27 mouse cellular contexts compared by ENCODE assay signal in genomic region chr3:62725947-62726346, GRCm38 (mm10).
A peak's percentile ranks its signal among the peaks of the same experiment; 100 is the strongest.
DNase-seq lines count a peak whose midpoint lies in the region; ATAC-seq and TF ChIP-seq lines count a peak whose summit lies in the region.
"Had no signal": no experiment of that assay in that cellular context is flagged by ENCODE, and none has a peak within 500 bp of the region (broad histone marks: within the 10 kb centered on the region; RNA-seq: fewer than 3 reads in every experiment).

No protein-coding gene starts in this region.

- 55% methylated on average over 8 of the region's 8 CpGs for WGBS in hindbrain, embryonic 16.5 days
- WGBS in hindbrain, postnatal 0 days = 62% methylated on average over 8 of the region's 8 CpGs
- 16% methylated on average over 8 of the region's 8 CpGs for WGBS in forebrain, postnatal 0 days

- ATAC-seq in hindbrain, embryonic 16.5 days = peak; percentile 20; the same call in 1 of the 2 replicates
- no peak for ATAC-seq in hindbrain, postnatal 0 days
- ATAC-seq in forebrain, postnatal 0 days = peak; percentile 92
- ATAC-seq: intestine, embryonic 16.5 days; Patski had no signal

- H3K9ac ChIP-seq in hindbrain, embryonic 16.5 days (ENCODE audit: low read depth, low read length) = no peak overlapping the region
- H3K9ac ChIP-seq in hindbrain, postnatal 0 days (replicated peaks; ENCODE audit: low read length) = no peak overlapping the region
- H3K9ac ChIP-seq in forebrain, postnatal 0 days = no peak overlapping the region
- H3K9ac ChIP-seq: embryonic facial prominence, embryonic 15.5 days; heart, embryonic 12.5 days; hindbrain, embryonic 15.5 days; midbrain, embryonic 12.5 days had no signal

- H3K27ac ChIP-seq in hindbrain, embryonic 16.5 days (ENCODE audit: low read depth, low read length) = no peak overlapping the region
- no peak overlapping the region for H3K27ac ChIP-seq in hindbrain, postnatal 0 days
- H3K27ac ChIP-seq in forebrain, postnatal 0 days (ENCODE audit: low read depth, low read length) = peak overlapping the region; percentile 35; the same call in 1 of the 2 replicates
- H3K27ac ChIP-seq: embryonic facial prominence, embryonic 15.5 days; hindbrain, embryonic 15.5 days; layer of hippocampus, adult 2 months; midbrain, embryonic 12.5 days had no signal

- no peaks in the 10 kb centered on the region for H3K27me3 ChIP-seq in hindbrain, embryonic 16.5 days (replicated peaks; ENCODE audit: control insufficient read depth, insufficient read depth, low read length)
- H3K27me3 ChIP-seq in hindbrain, postnatal 0 days (ENCODE audit: insufficient read depth, low read length) = no peaks in the 10 kb centered on the region
- no peaks in the 10 kb centered on the region for H3K27me3 ChIP-seq in forebrain, postnatal 0 days (ENCODE audit: insufficient read depth, low read length)
- H3K27me3 ChIP-seq: CH12.LX; embryonic facial prominence, embryonic 15.5 days; heart, embryonic 12.5 days; hindbrain, embryonic 15.5 days; midbrain, embryonic 12.5 days had no signal

- no peaks in the 10 kb centered on the region for H3K36me3 ChIP-seq in hindbrain, embryonic 16.5 days (ENCODE audit: control insufficient read depth, insufficient read depth, low read length)
- no peaks in the 10 kb centered on the region for H3K36me3 ChIP-seq in hindbrain, postnatal 0 days (ENCODE audit: insufficient read depth, low read length)
- H3K36me3 ChIP-seq in forebrain, postnatal 0 days (ENCODE audit: insufficient read depth) = no peaks in the 10 kb centered on the region
- H3K36me3 ChIP-seq: embryonic facial prominence, embryonic 15.5 days; G1E; heart, embryonic 12.5 days; hindbrain, embryonic 15.5 days; midbrain, embryonic 12.5 days had no signal

- TF ChIP-seq CTCF in hindbrain, postnatal 0 days (IDR thresholded peaks at IDR 0.05; ENCODE audit: low read depth) = no peak
- no peak for TF ChIP-seq CTCF in forebrain, postnatal 0 days (IDR thresholded peaks at IDR 0.05; ENCODE audit: low read depth)

- H3K4me1 ChIP-seq in hindbrain, embryonic 16.5 days (ENCODE audit: control insufficient read depth, insufficient read depth, low read depth, low read length) = no peaks in the 10 kb centered on the region
- H3K4me1 ChIP-seq in hindbrain, postnatal 0 days (ENCODE audit: insufficient read depth, low read length) = no peaks in the 10 kb centered on the region
- H3K4me1 ChIP-seq in forebrain, postnatal 0 days (ENCODE audit: insufficient read depth) = no peaks in the 10 kb centered on the region
- H3K4me1 ChIP-seq: embryonic facial prominence, embryonic 15.5 days; heart, embryonic 12.5 days; hindbrain, embryonic 15.5 days; midbrain, embryonic 12.5 days had no signal

- H3K9me3 ChIP-seq in hindbrain, embryonic 16.5 days (ENCODE audit: control insufficient read depth, low read length) = no peaks in the 10 kb centered on the region
- H3K9me3 ChIP-seq in hindbrain, postnatal 0 days (ENCODE audit: low read length) = no peaks in the 10 kb centered on the region
- no peaks in the 10 kb centered on the region for H3K9me3 ChIP-seq in forebrain, postnatal 0 days (ENCODE audit: low read length)
- H3K9me3 ChIP-seq: embryonic facial prominence, embryonic 15.5 days; heart, embryonic 12.5 days; hindbrain, embryonic 15.5 days; midbrain, embryonic 12.5 days had no signal

- no peak overlapping the region for H3K4me3 ChIP-seq in hindbrain, embryonic 16.5 days (ENCODE audit: low read length)
- no peak overlapping the region for H3K4me3 ChIP-seq in hindbrain, postnatal 0 days (ENCODE audit: low read length)
- H3K4me3 ChIP-seq in forebrain, postnatal 0 days (ENCODE audit: low read depth, low read length) = no peak overlapping the region
- H3K4me3 ChIP-seq: embryonic facial prominence, embryonic 15.5 days; heart, embryonic 12.5 days; hindbrain, embryonic 15.5 days; layer of hippocampus, adult 2 months; midbrain, embryonic 12.5 days had no signal

- no peak overlapping the region for H3K4me2 ChIP-seq in hindbrain, embryonic 16.5 days (ENCODE audit: low read length)
- no peak overlapping the region for H3K4me2 ChIP-seq in hindbrain, postnatal 0 days (ENCODE audit: low read depth, low read length)
- no peak overlapping the region for H3K4me2 ChIP-seq in forebrain, postnatal 0 days (ENCODE audit: low read depth)
- H3K4me2 ChIP-seq: embryonic facial prominence, embryonic 15.5 days; heart, embryonic 12.5 days; hindbrain, embryonic 15.5 days; midbrain, embryonic 12.5 days had no signal

- no peak for DNase-seq in hindbrain, postnatal 0 days (ENCODE audit: low spot score)
- peak; percentile 24 for DNase-seq in brain, adult 2 months (ENCODE audit: low read depth, low spot score)
- DNase-seq in brain, embryonic 18.5 days (ENCODE audit: low read depth, low spot score) = peak; percentile 24
- peak; percentile 49 for DNase-seq in forebrain, postnatal 0 days
- DNase-seq in thymus, postnatal 36 days = no peak
- DNase-seq in embryo, embryonic 10 days (ENCODE audit: low spot score) = no peak
- DNase-seq: adrenal gland, postnatal 36 days; B cell, adult 2 months; cerebellum, adult 2 months; cerebellum, postnatal 36 days; gastrocnemius, postnatal 25 days; heart, adult 18-20 months; heart, postnatal 10 days; kidney, adult 9 months; kidney, postnatal 14 days; right cerebral cortex, postnatal 4 days; thymus, postnatal 14 days had no signal

Comparison
In these comparisons a context has a peak if more than half of its experiments do, and no peak if none do; other contexts are left out.
1. DNase-seq: peak in brain, adult 2 months (single experiment), brain, embryonic 18.5 days (single experiment) and forebrain, postnatal 0 days (single experiment); none in hindbrain, postnatal 0 days (single experiment), thymus, postnatal 36 days (0 of 2) and embryo, embryonic 10 days (single experiment).